Mouse (Mus musculus): ENCODE results near the gene Arl6ip4. TPM values are rescaled to one million over a fixed set of nuclear protein-coding genes. Genes with fewer than 3 reads are reported as not detected.

The Arl6ip4 gene
- total RNA-seq (2015; ENCODE audit: low replicate concordance) (22.6 and 57.3 TPM in 2 replicates), total RNA-seq (2017; ENCODE audit: low replicate concordance) (21.8 and 56.7 TPM in 2 replicates)

GRCm38 (mm10) chr5:124115990-124116845, at the start of gene Arl6ip4:
Gene Arl6ip4, plus strand, starts transcription at chr5:124116089.
- peak; percentile 22 for ATAC-seq (replicated peaks; ENCODE audit: low FRiP score, poor library complexity, severe bottlenecking)

- no peak for ATAC-seq (replicated peaks; ENCODE audit: low FRiP score, poor library complexity, severe bottlenecking)
These were observed 46.2 kb upstream of the Arl6ip4 start for GRCm38 (mm10) chr5:124069657-124070056.

- no peak for ATAC-seq (replicated peaks; ENCODE audit: low FRiP score, poor library complexity, severe bottlenecking)
These were observed 42.2 kb upstream of the Arl6ip4 start for GRCm38 (mm10) chr5:124073682-124074081.

- ATAC-seq (replicated peaks; ENCODE audit: low FRiP score, poor library complexity, severe bottlenecking), result no peak
These were observed 41.0 kb upstream of the Arl6ip4 start for GRCm38 (mm10) chr5:124074845-124075307.

GRCm38 (mm10) chr5:124075716-124076115, 40.2 kb upstream of the Arl6ip4 start:
- ATAC-seq (replicated peaks; ENCODE audit: low FRiP score, poor library complexity, severe bottlenecking), result no peak

- no peak for ATAC-seq (replicated peaks; ENCODE audit: low FRiP score, poor library complexity, severe bottlenecking)
These were observed 39.3 kb upstream of the Arl6ip4 start for GRCm38 (mm10) chr5:124076559-124076958.

GRCm38 (mm10) chr5:124077241-124077640, 38.6 kb upstream of the Arl6ip4 start:
- no peak for ATAC-seq (replicated peaks; ENCODE audit: low FRiP score, poor library complexity, severe bottlenecking)

- no peak for ATAC-seq (replicated peaks; ENCODE audit: low FRiP score, poor library complexity, severe bottlenecking)
These were observed 37.9 kb upstream of the Arl6ip4 start for GRCm38 (mm10) chr5:124077856-124078460.

GRCm38 (mm10) chr5:124078794-124079416, 37.0 kb upstream of the Arl6ip4 start:
- ATAC-seq (replicated peaks; ENCODE audit: low FRiP score, poor library complexity, severe bottlenecking), result no peak

GRCm38 (mm10) chr5:124079880-124080279, 36.0 kb upstream of the Arl6ip4 start:
- ATAC-seq (replicated peaks; ENCODE audit: low FRiP score, poor library complexity, severe bottlenecking), result no peak

GRCm38 (mm10) chr5:124082447-124082846, 33.4 kb upstream of the Arl6ip4 start:
- no peak for ATAC-seq (replicated peaks; ENCODE audit: low FRiP score, poor library complexity, severe bottlenecking)

- no peak for ATAC-seq (replicated peaks; ENCODE audit: low FRiP score, poor library complexity, severe bottlenecking)
These were observed 32.8 kb upstream of the Arl6ip4 start for GRCm38 (mm10) chr5:124082941-124083688.

GRCm38 (mm10) chr5:124083850-124084587, 31.9 kb upstream of the Arl6ip4 start:
- no peak for ATAC-seq (replicated peaks; ENCODE audit: low FRiP score, poor library complexity, severe bottlenecking)

- ATAC-seq (replicated peaks; ENCODE audit: low FRiP score, poor library complexity, severe bottlenecking), result peak; percentile 67
These were observed 31.2 kb upstream of the Arl6ip4 start for GRCm38 (mm10) chr5:124084588-124085173.

GRCm38 (mm10) chr5:124085513-124085912, 30.4 kb upstream of the Arl6ip4 start:
- no peak for ATAC-seq (replicated peaks; ENCODE audit: low FRiP score, poor library complexity, severe bottlenecking)

- no peak for ATAC-seq (replicated peaks; ENCODE audit: low FRiP score, poor library complexity, severe bottlenecking)
These were observed 29.0 kb upstream of the Arl6ip4 start for GRCm38 (mm10) chr5:124086876-124087275.

- ATAC-seq (replicated peaks; ENCODE audit: low FRiP score, poor library complexity, severe bottlenecking), result no peak
These were observed 26.0 kb upstream of the Arl6ip4 start for GRCm38 (mm10) chr5:124089868-124090267.

GRCm38 (mm10) chr5:124091951-124092406, 23.9 kb upstream of the Arl6ip4 start:
- ATAC-seq (replicated peaks; ENCODE audit: low FRiP score, poor library complexity, severe bottlenecking), result peak; percentile 66

Data from erythroid progenitor cell, adult 5-6 weeks (primary cell).